Mouse (Mus musculus) monocyte, adult 2 months (primary cell): ENCODE measurements around the gene Ccdc89.
A peak's percentile ranks its signal among the peaks of the same experiment; 100 is the strongest.

ENCODE experiments used
- DNase-seq, 2 experiments: peaks; one replicate each; pipeline ENCODE4 v3.0.0; 2022; ENCODE audit warnings: low spot score in 2 of 2, low read depth in 1 of 2

Ccdc89 gene

GRCm38 (mm10) chr7:90426020-90427001 is at the start of gene Ccdc89:
Gene Ccdc89, plus strand, starts transcription at chr7:90426577.
- DNase-seq, result peak in 1 of 2 experiments; percentile 6

- DNase-seq, result no peak
Observed at GRCm38 (mm10) chr7:90384411-90384810, 42.0 kb upstream of the Ccdc89 start.

GRCm38 (mm10) chr7:90386885-90387459 is 39.4 kb upstream of the Ccdc89 start:
- DNase-seq, result no peak

- no peak for DNase-seq
Observed at GRCm38 (mm10) chr7:90389765-90390164, 36.6 kb upstream of the Ccdc89 start.

GRCm38 (mm10) chr7:90395073-90395472 is 31.3 kb upstream of the Ccdc89 start:
- DNase-seq, result no peak

GRCm38 (mm10) chr7:90395928-90396327 is 30.4 kb upstream of the Ccdc89 start:
- DNase-seq, result no peak

- peak in 1 of 2 experiments; percentile 18 for DNase-seq
Observed at GRCm38 (mm10) chr7:90409934-90410333, 16.4 kb upstream of the Ccdc89 start.

GRCm38 (mm10) chr7:90427006-90427405 is 629 bp downstream of the Ccdc89 start:
- DNase-seq, result no peak

- DNase-seq, result no peak
Observed at GRCm38 (mm10) chr7:90432221-90432620, 5.8 kb downstream of the Ccdc89 start.

GRCm38 (mm10) chr7:90440044-90440443 is 13.7 kb downstream of the Ccdc89 start:
- no peak for DNase-seq

GRCm38 (mm10) chr7:90442070-90442469 is 15.7 kb downstream of the Ccdc89 start:
- DNase-seq, result no peak

- DNase-seq, result peak; percentile 79 to 91
Observed at GRCm38 (mm10) chr7:90442518-90443080, 16.2 kb downstream of the Ccdc89 start, which contains the start of gene Crebzf. Gene Crebzf, plus strand, starts transcription at chr7:90442729.

GRCm38 (mm10) chr7:90443101-90444091 is 17.0 kb downstream of the Ccdc89 start:
- peak; percentile 18 to 53 for DNase-seq

- no peak for DNase-seq
Observed at GRCm38 (mm10) chr7:90444206-90444605, 17.8 kb downstream of the Ccdc89 start.

GRCm38 (mm10) chr7:90456149-90456844 is 29.9 kb downstream of the Ccdc89 start:
- no peak for DNase-seq

- DNase-seq, result peak in 1 of 2 experiments; percentile 64
Observed at GRCm38 (mm10) chr7:90456845-90457468, 30.6 kb downstream of the Ccdc89 start, which contains the start of gene Tmem126a. Gene Tmem126a, minus strand, starts transcription at chr7:90457229.

- no peak for DNase-seq
Observed at GRCm38 (mm10) chr7:90457517-90457916, 31.1 kb downstream of the Ccdc89 start.

- no peak for DNase-seq
Observed at GRCm38 (mm10) chr7:90460330-90460729, 34.0 kb downstream of the Ccdc89 start.

- peak in 1 of 2 experiments; percentile 49 for DNase-seq
Observed at GRCm38 (mm10) chr7:90460930-90461329, 34.6 kb downstream of the Ccdc89 start.
